Comparison of ENCODE assay signal across 18 mouse cellular contexts in genomic region chr13:40208314-40208713, GRCm38 (mm10).
DNase-seq lines count a peak whose midpoint lies in the region; ATAC-seq and TF ChIP-seq lines count a peak whose summit lies in the region.
"Had no signal": no experiment of that assay in that cellular context is flagged by ENCODE, and none has a peak within 500 bp of the region (broad histone marks: within the 10 kb centered on the region; RNA-seq: fewer than 3 reads in every experiment).

No protein-coding gene starts in this region.

- peak; percentile 41 to 50 for DNase-seq in cerebellum, postnatal 14 days
- no peak for DNase-seq in cerebellum, adult 11-12 months
- DNase-seq in hindbrain, embryonic 14.5 days (ENCODE audit: low spot score) = no peak
- peak; percentile 47 for DNase-seq in midbrain, embryonic 14.5 days
- no peak for DNase-seq in midbrain, embryonic 11.5 days (ENCODE audit: low spot score, missing footprints)
- peak; percentile 8 for DNase-seq in midbrain, postnatal 0 days (ENCODE audit: low spot score)
- DNase-seq: adrenal gland, postnatal 10 days; cerebellum, adult 2 months; gastrocnemius, postnatal 14 days; heart, adult 2 months; heart, postnatal 14 days had no signal

- no peaks in the 10 kb centered on the region for H3K27me3 ChIP-seq in hindbrain, embryonic 16.5 days (replicated peaks; ENCODE audit: control insufficient read depth, insufficient read depth, low read length)
- no peaks in the 10 kb centered on the region for H3K27me3 ChIP-seq in hindbrain, embryonic 14.5 days (ENCODE audit: control insufficient read depth, insufficient read depth, low read length)
- H3K27me3 ChIP-seq in midbrain, embryonic 14.5 days (ENCODE audit: control insufficient read depth, insufficient read depth, low read length) = no peaks in the 10 kb centered on the region
- H3K27me3 ChIP-seq in midbrain, embryonic 11.5 days (ENCODE audit: control insufficient read depth, insufficient read depth, low read length) = no peaks in the 10 kb centered on the region
- no peaks in the 10 kb centered on the region for H3K27me3 ChIP-seq in midbrain, postnatal 0 days (ENCODE audit: insufficient read depth, low read length)
- H3K27me3 ChIP-seq: embryonic facial prominence, embryonic 13.5 days; heart, embryonic 15.5 days had no signal

- TF ChIP-seq CTCF in midbrain, postnatal 0 days (IDR thresholded peaks at IDR 0.05) = no peak

- H3K4me3 ChIP-seq in hindbrain, embryonic 16.5 days (ENCODE audit: low read length) = no peak overlapping the region
- H3K4me3 ChIP-seq in hindbrain, embryonic 14.5 days (replicated peaks; ENCODE audit: low read length) = no peak overlapping the region
- H3K4me3 ChIP-seq in midbrain, embryonic 14.5 days (replicated peaks; ENCODE audit: low read depth, low read length) = no peak overlapping the region
- no peak overlapping the region for H3K4me3 ChIP-seq in midbrain, embryonic 11.5 days (ENCODE audit: low read depth, low read length)
- H3K4me3 ChIP-seq in midbrain, postnatal 0 days (ENCODE audit: low read depth, low read length) = no peak overlapping the region
- H3K4me3 ChIP-seq: embryonic facial prominence, embryonic 13.5 days; heart, adult 2 months; heart, embryonic 15.5 days had no signal

- H3K9me3 ChIP-seq in hindbrain, embryonic 16.5 days (ENCODE audit: control insufficient read depth, low read length) = no peaks in the 10 kb centered on the region
- H3K9me3 ChIP-seq in hindbrain, embryonic 14.5 days (ENCODE audit: control insufficient read depth, low read length) = no peaks in the 10 kb centered on the region
- H3K9me3 ChIP-seq in midbrain, embryonic 14.5 days (ENCODE audit: control insufficient read depth, low read length) = no peaks in the 10 kb centered on the region
- no peaks in the 10 kb centered on the region for H3K9me3 ChIP-seq in midbrain, embryonic 11.5 days (ENCODE audit: control insufficient read depth, low read length)
- no peaks in the 10 kb centered on the region for H3K9me3 ChIP-seq in midbrain, postnatal 0 days (ENCODE audit: low read length)
- H3K9me3 ChIP-seq: embryonic facial prominence, embryonic 13.5 days; heart, embryonic 15.5 days had no signal

- H3K4me1 ChIP-seq in hindbrain, embryonic 16.5 days (ENCODE audit: control insufficient read depth, insufficient read depth, low read depth, low read length) = no peaks in the 10 kb centered on the region
- H3K4me1 ChIP-seq in hindbrain, embryonic 14.5 days (replicated peaks; ENCODE audit: control insufficient read depth, insufficient read depth, low read length) = no peaks in the 10 kb centered on the region
- no peaks in the 10 kb centered on the region for H3K4me1 ChIP-seq in midbrain, embryonic 14.5 days (ENCODE audit: control insufficient read depth, insufficient read depth, low read length)
- H3K4me1 ChIP-seq in midbrain, embryonic 11.5 days (ENCODE audit: control insufficient read depth, insufficient read depth, low read length) = no peaks in the 10 kb centered on the region
- no peaks in the 10 kb centered on the region for H3K4me1 ChIP-seq in midbrain, postnatal 0 days (ENCODE audit: insufficient read depth, low read length)
- H3K4me1 ChIP-seq: embryonic facial prominence, embryonic 13.5 days; heart, embryonic 15.5 days had no signal

- no peak overlapping the region for H3K9ac ChIP-seq in hindbrain, embryonic 16.5 days (ENCODE audit: low read depth, low read length)
- H3K9ac ChIP-seq in hindbrain, embryonic 14.5 days = no peak overlapping the region
- H3K9ac ChIP-seq in midbrain, embryonic 14.5 days (replicated peaks; ENCODE audit: low read length) = no peak overlapping the region
- no peak overlapping the region for H3K9ac ChIP-seq in midbrain, embryonic 11.5 days (ENCODE audit: low read length)
- H3K9ac ChIP-seq in midbrain, postnatal 0 days (replicated peaks; ENCODE audit: low read length, poor library complexity, severe bottlenecking) = no peak overlapping the region
- H3K9ac ChIP-seq: embryonic facial prominence, embryonic 13.5 days; heart, embryonic 15.5 days had no signal

- H3K36me3 ChIP-seq in hindbrain, embryonic 16.5 days (ENCODE audit: control insufficient read depth, insufficient read depth, low read length) = no peaks in the 10 kb centered on the region
- no peaks in the 10 kb centered on the region for H3K36me3 ChIP-seq in hindbrain, embryonic 14.5 days (replicated peaks; ENCODE audit: control insufficient read depth, insufficient read depth)
- H3K36me3 ChIP-seq in midbrain, embryonic 14.5 days (ENCODE audit: control insufficient read depth, insufficient read depth, low read length) = no peaks in the 10 kb centered on the region
- H3K36me3 ChIP-seq in midbrain, embryonic 11.5 days (ENCODE audit: control insufficient read depth, insufficient read depth, low read length) = no peaks in the 10 kb centered on the region
- no peaks in the 10 kb centered on the region for H3K36me3 ChIP-seq in midbrain, postnatal 0 days (ENCODE audit: insufficient read depth, low read length)
- H3K36me3 ChIP-seq: embryonic facial prominence, embryonic 13.5 days; heart, embryonic 15.5 days had no signal

- ATAC-seq in hindbrain, embryonic 16.5 days = peak; percentile 56
- no peak for ATAC-seq in hindbrain, embryonic 14.5 days (ENCODE audit: low FRiP score)
- ATAC-seq in midbrain, embryonic 14.5 days (ENCODE audit: low FRiP score, low TSS enrichment) = no peak
- no peak for ATAC-seq in midbrain, embryonic 11.5 days (ENCODE audit: low FRiP score)
- no peak for ATAC-seq in midbrain, postnatal 0 days (ENCODE audit: low FRiP score)
- no peak for ATAC-seq in megakaryocyte-erythroid progenitor cell, adult 5-6 weeks (replicated peaks; ENCODE audit: low FRiP score, low TSS enrichment, poor library complexity, severe bottlenecking)
- ATAC-seq: forebrain, embryonic 16.5 days; intestine, embryonic 16.5 days had no signal

- no peak overlapping the region for H3K4me2 ChIP-seq in hindbrain, embryonic 16.5 days (ENCODE audit: low read length)
- no peak overlapping the region for H3K4me2 ChIP-seq in hindbrain, embryonic 14.5 days (replicated peaks)
- H3K4me2 ChIP-seq in midbrain, embryonic 14.5 days (ENCODE audit: low read length) = no peak overlapping the region
- H3K4me2 ChIP-seq in midbrain, embryonic 11.5 days = no peak overlapping the region
- H3K4me2 ChIP-seq in midbrain, postnatal 0 days (ENCODE audit: low read depth, low read length, poor library complexity, severe bottlenecking) = no peak overlapping the region
- H3K4me2 ChIP-seq: embryonic facial prominence, embryonic 13.5 days; heart, embryonic 11.5 days; heart, embryonic 15.5 days had no signal

- 55% methylated on average over 9 of the region's 9 CpGs for WGBS in hindbrain, embryonic 16.5 days
- 49% methylated on average over 9 of the region's 9 CpGs for WGBS in hindbrain, embryonic 14.5 days
- 63% methylated on average over 9 of the region's 9 CpGs for WGBS in midbrain, embryonic 14.5 days
- WGBS in midbrain, embryonic 11.5 days = 86% methylated on average over 9 of the region's 9 CpGs
- 52% methylated on average over 9 of the region's 9 CpGs for WGBS in midbrain, postnatal 0 days

- no peak overlapping the region for H3K27ac ChIP-seq in hindbrain, embryonic 16.5 days (ENCODE audit: low read depth, low read length)
- no peak overlapping the region for H3K27ac ChIP-seq in hindbrain, embryonic 14.5 days
- 0 out of 2 replicates have a peak overlapping the region, but pooled peaks have one; percentile 2 for H3K27ac ChIP-seq in midbrain, embryonic 14.5 days (replicated peaks; ENCODE audit: low read depth, low read length)
- no peak overlapping the region for H3K27ac ChIP-seq in midbrain, embryonic 11.5 days (ENCODE audit: low read depth, low read length)
- no peak overlapping the region for H3K27ac ChIP-seq in midbrain, postnatal 0 days (ENCODE audit: low read depth, low read length)
- H3K27ac ChIP-seq: embryonic facial prominence, embryonic 13.5 days; heart, adult 2 months; heart, embryonic 15.5 days had no signal

Comparison
In these comparisons a context has a peak if more than half of its experiments do, and no peak if none do; other contexts are left out.
1. DNase-seq: peak in cerebellum, postnatal 14 days (2 of 2), midbrain, embryonic 14.5 days (single experiment) and midbrain, postnatal 0 days (single experiment); none in cerebellum, adult 11-12 months (single experiment), hindbrain, embryonic 14.5 days (single experiment) and midbrain, embryonic 11.5 days (single experiment).